Mouse (Mus musculus): ENCODE measurements around the gene Xrcc3. TPM values are rescaled to one million over a fixed set of nuclear protein-coding genes. Genes with fewer than 3 reads are reported as not detected.

The Xrcc3 gene
- polyA plus RNA-seq, 1 experiment from 2014 or later = 10.0 TPM

- Histone ChIP-seq H3K9me3 (no peaks in the 10 kb centered on the region), H3K4me3 (replicated peaks) (peak overlapping the region; percentile 77), H3K36me3 (replicated peaks) (peaks cover 4% of the 10 kb centered on the region; the same call in 1 of the 2 replicates), H3K4me2 (peak overlapping the region; percentile 82), H3K4me1 (peaks cover 42% of the 10 kb centered on the region), H3K9ac (peak overlapping the region; percentile 80), H3K27ac (no peak overlapping the region), H3K27me3 (no peaks in the 10 kb centered on the region)
- no peak for ATAC-seq (ENCODE audit: low FRiP score)
- WGBS = 26% methylated on average over 19 of the region's 19 CpGs
Observed at GRCm38 (mm10) chr12:111814769-111815762, 1.4 kb upstream of the Xrcc3 start.

GRCm38 (mm10) chr12:111813111-111813765 is 435 bp downstream of the Xrcc3 start:
- Histone ChIP-seq H3K9me3 (no peaks in the 10 kb centered on the region), H3K4me3 (replicated peaks) (peak overlapping the region; percentile 55), H3K4me1 (peaks cover 52% of the 10 kb centered on the region), H3K4me2 (peak overlapping the region; percentile 88), H3K36me3 (replicated peaks) (peaks cover 16% of the 10 kb centered on the region), H3K9ac (peak overlapping the region; percentile 68), H3K27ac (no peak overlapping the region), H3K27me3 (no peaks in the 10 kb centered on the region)
- peak; percentile 2; the same call in 1 of the 2 replicates for ATAC-seq (ENCODE audit: low FRiP score)
- 5% methylated on average over 27 of the region's 27 CpGs for WGBS

GRCm38 (mm10) chr12:111812611-111813010 is 1.1 kb downstream of the Xrcc3 start:
- no peak for ATAC-seq (ENCODE audit: low FRiP score)
- Histone ChIP-seq H3K27me3 (no peaks in the 10 kb centered on the region), H3K9ac (peak overlapping the region; percentile 68), H3K4me1 (peaks cover 52% of the 10 kb centered on the region), H3K9me3 (no peaks in the 10 kb centered on the region), H3K36me3 (replicated peaks) (peaks cover 20% of the 10 kb centered on the region), H3K4me2 (peak overlapping the region; percentile 88), H3K27ac (no peak overlapping the region), H3K4me3 (replicated peaks) (peak overlapping the region; percentile 55)
- WGBS = 72% methylated on average over 12 of the region's 12 CpGs

- H3K4me2 ChIP-seq = no peak overlapping the region
- no peaks in the 10 kb centered on the region for H3K9me3 ChIP-seq
- H3K4me3 ChIP-seq (replicated peaks) = no peak overlapping the region
- ATAC-seq (ENCODE audit: low FRiP score) = no peak
- no peaks in the 10 kb centered on the region for H3K27me3 ChIP-seq
- WGBS = 88% methylated on average over 13 of the region's 13 CpGs
- H3K9ac ChIP-seq = peak overlapping the region; percentile 68; the same call in 1 of the 2 replicates
- peaks cover 22% of the 10 kb centered on the region for H3K36me3 ChIP-seq (replicated peaks)
- peaks cover 52% of the 10 kb centered on the region for H3K4me1 ChIP-seq
- H3K27ac ChIP-seq = no peak overlapping the region
Observed at GRCm38 (mm10) chr12:111812075-111812474, 1.6 kb downstream of the Xrcc3 start.

- Histone ChIP-seq H3K27ac (peak overlapping the region; percentile 68), H3K27me3 (no peaks in the 10 kb centered on the region), H3K4me2 (peak overlapping the region; percentile 15; the same call in 1 of the 2 replicates), H3K36me3 (replicated peaks) (peaks cover 45% of the 10 kb centered on the region), H3K9ac (no peak overlapping the region), H3K4me1 (peaks cover 31% of the 10 kb centered on the region), H3K9me3 (no peaks in the 10 kb centered on the region), H3K4me3 (replicated peaks) (0 out of 2 replicates have a peak overlapping the region, but pooled peaks have one; percentile 8)
- WGBS = 3% methylated on average over 9 of the region's 9 CpGs
- no peak for ATAC-seq (ENCODE audit: low FRiP score)
Observed at GRCm38 (mm10) chr12:111809762-111810161, 3.9 kb downstream of the Xrcc3 start.

- Histone ChIP-seq H3K27ac (no peak overlapping the region), H3K36me3 (replicated peaks) (peaks cover 55% of the 10 kb centered on the region)
- WGBS = 95% methylated on average over 6 of the region's 6 CpGs
Observed at GRCm38 (mm10) chr12:111808775-111809174, 4.9 kb downstream of the Xrcc3 start.

GRCm38 (mm10) chr12:111803538-111803937 is 10.1 kb downstream of the Xrcc3 start:
- H3K4me3 ChIP-seq (replicated peaks) = no peak overlapping the region
- H3K27me3 ChIP-seq = no peaks in the 10 kb centered on the region
- no peak overlapping the region for H3K9ac ChIP-seq
- no peak for ATAC-seq (ENCODE audit: low FRiP score)
- WGBS = 92% methylated on average over 5 of the region's 5 CpGs
- no peaks in the 10 kb centered on the region for H3K9me3 ChIP-seq
- H3K4me1 ChIP-seq = no peaks in the 10 kb centered on the region
- no peak overlapping the region for H3K4me2 ChIP-seq
- H3K36me3 ChIP-seq (replicated peaks) = peaks cover 92% of the 10 kb centered on the region
- H3K27ac ChIP-seq = no peak overlapping the region

More at GRCm38 (mm10) chr12:111808775-111809174, 4.9 kb downstream of the Xrcc3 start:
- Histone ChIP-seq H3K4me1 (peaks cover 29% of the 10 kb centered on the region), H3K4me2 (no peak overlapping the region), H3K4me3 (replicated peaks) (no peak overlapping the region), H3K9me3 (no peaks in the 10 kb centered on the region), H3K9ac (no peak overlapping the region), H3K27me3 (no peaks in the 10 kb centered on the region)
- no peak for ATAC-seq (ENCODE audit: low FRiP score)

- no peak for ATAC-seq (ENCODE audit: low FRiP score)
- H3K9ac ChIP-seq = no peak overlapping the region
- no peak overlapping the region for H3K27ac ChIP-seq
- no peaks in the 10 kb centered on the region for H3K4me1 ChIP-seq
- H3K4me3 ChIP-seq (replicated peaks) = no peak overlapping the region
- peaks cover 94% of the 10 kb centered on the region for H3K36me3 ChIP-seq (replicated peaks)
- H3K27me3 ChIP-seq = no peaks in the 10 kb centered on the region
- no peaks in the 10 kb centered on the region for H3K9me3 ChIP-seq
- no peak overlapping the region for H3K4me2 ChIP-seq
- WGBS = 92% methylated on average over 10 of the region's 10 CpGs
Observed at GRCm38 (mm10) chr12:111800459-111801183, 13.1 kb downstream of the Xrcc3 start.

- Histone ChIP-seq H3K27ac (no peak overlapping the region), H3K36me3 (replicated peaks) (peaks cover 94% of the 10 kb centered on the region), H3K9me3 (no peaks in the 10 kb centered on the region), H3K4me1 (no peaks in the 10 kb centered on the region), H3K27me3 (no peaks in the 10 kb centered on the region), H3K4me2 (no peak overlapping the region), H3K9ac (no peak overlapping the region), H3K4me3 (replicated peaks) (no peak overlapping the region)
- ATAC-seq (ENCODE audit: low FRiP score) = no peak
- 94% methylated on average over 13 of the region's 13 CpGs for WGBS
Observed at GRCm38 (mm10) chr12:111798493-111798892, 15.2 kb downstream of the Xrcc3 start.

- no peak for ATAC-seq (ENCODE audit: low FRiP score)
- Histone ChIP-seq H3K36me3 (replicated peaks) (peaks cover 94% of the 10 kb centered on the region), H3K27ac (no peak overlapping the region), H3K4me1 (no peaks in the 10 kb centered on the region), H3K27me3 (no peaks in the 10 kb centered on the region), H3K9ac (no peak overlapping the region), H3K4me3 (replicated peaks) (no peak overlapping the region), H3K9me3 (no peaks in the 10 kb centered on the region), H3K4me2 (no peak overlapping the region)
- WGBS = 88% methylated on average over 8 of the region's 8 CpGs
Observed at GRCm38 (mm10) chr12:111797251-111797650, 16.4 kb downstream of the Xrcc3 start.

GRCm38 (mm10) chr12:111795180-111795895 is 18.3 kb downstream of the Xrcc3 start:
- peaks cover 94% of the 10 kb centered on the region for H3K36me3 ChIP-seq (replicated peaks)
- 91% methylated on average over 28 of the region's 28 CpGs for WGBS
- no peaks in the 10 kb centered on the region for H3K27me3 ChIP-seq
- no peak overlapping the region for H3K27ac ChIP-seq
- peaks cover 4% of the 10 kb centered on the region; the same call in 1 of the 2 replicates for H3K4me1 ChIP-seq
- H3K4me2 ChIP-seq = no peak overlapping the region
- H3K4me3 ChIP-seq (replicated peaks) = no peak overlapping the region
- H3K9me3 ChIP-seq = no peaks in the 10 kb centered on the region
- no peak overlapping the region for H3K9ac ChIP-seq
- ATAC-seq (ENCODE audit: low FRiP score) = no peak
